Mouse (Mus musculus): Measurements from ENCODE around the gene Agr2.

Agr2 gene

GRCm38 (mm10) chr12:36026126-36026525, 33.4 kb downstream of the Agr2 start:
- in situ Hi-C loops (cut with MboI, MseI): no loop called here

- in situ Hi-C loops (cut with MboI, MseI): no loop called here
Observed at GRCm38 (mm10) chr12:36027171-36027570, 34.5 kb downstream of the Agr2 start.

- in situ Hi-C loops (cut with MboI, MseI): no loop called here
Observed at GRCm38 (mm10) chr12:36028968-36029645, 36.4 kb downstream of the Agr2 start.

- in situ Hi-C loops (cut with MboI, MseI): no loop called here
Observed at GRCm38 (mm10) chr12:36029687-36030086, 37.0 kb downstream of the Agr2 start.

- in situ Hi-C loops (cut with MboI, MseI): no loop called here
Observed at GRCm38 (mm10) chr12:36030660-36031363, 38.1 kb downstream of the Agr2 start.

GRCm38 (mm10) chr12:36032419-36032818, 39.7 kb downstream of the Agr2 start:
- in situ Hi-C loops (cut with MboI, MseI): no loop called here

- in situ Hi-C loops (cut with MboI, MseI): no loop called here
Observed at GRCm38 (mm10) chr12:36035501-36035900, 42.8 kb downstream of the Agr2 start.

- in situ Hi-C loops (cut with MboI, MseI): no loop called here
Observed at GRCm38 (mm10) chr12:36036121-36036520, 43.4 kb downstream of the Agr2 start.

GRCm38 (mm10) chr12:36036776-36037175, 44.1 kb downstream of the Agr2 start:
- in situ Hi-C loops (cut with MboI, MseI): no loop called here

- in situ Hi-C loops (cut with MboI, MseI): no loop called here
Observed at GRCm38 (mm10) chr12:36039541-36040084, 46.9 kb downstream of the Agr2 start.

- in situ Hi-C loops (cut with MboI, MseI): no loop called here
Observed at GRCm38 (mm10) chr12:36040571-36041280, 48.0 kb downstream of the Agr2 start.

- in situ Hi-C loops (cut with MboI, MseI): no loop called here
Observed at GRCm38 (mm10) chr12:36041281-36041589, 48.5 kb downstream of the Agr2 start.

GRCm38 (mm10) chr12:36041703-36042347, 49.1 kb downstream of the Agr2 start:
- in situ Hi-C loops (cut with MboI, MseI): no loop called here

- in situ Hi-C loops (cut with MboI, MseI): no loop called here
Observed at GRCm38 (mm10) chr12:36042348-36042778, 49.7 kb downstream of the Agr2 start, which contains the start of gene Tspan13. TSS of gene Tspan13 (minus strand) at chr12:36042500.

GRCm38 (mm10) chr12:36044691-36045090, 52.0 kb downstream of the Agr2 start:
- in situ Hi-C loops (cut with MboI, MseI): no loop called here

- in situ Hi-C loops (cut with MboI, MseI): no loop called here
Observed at GRCm38 (mm10) chr12:36046196-36046595, 53.5 kb downstream of the Agr2 start.

- in situ Hi-C loops (cut with MboI, MseI): no loop called here
Observed at GRCm38 (mm10) chr12:36047593-36047992, 54.9 kb downstream of the Agr2 start.

- in situ Hi-C loops (cut with MboI, MseI): no loop called here
Observed at GRCm38 (mm10) chr12:36050276-36050675, 57.6 kb downstream of the Agr2 start.
